Mouse (Mus musculus) midbrain, embryonic 10.5 days (tissue): ENCODE results near the gene Mdfi. TPM values are rescaled to one million over a fixed set of nuclear protein-coding genes. Genes with fewer than 3 reads are reported as not detected.

Experiments used
- DNase-seq: peaks from one replicate; pipeline ENCODE4 v3.0.0-alpha.2; 2017; ENCODE audit warnings: low spot score
- H3K27ac ChIP-seq: fragments of 300-500 bp; sonication (generic); replicated peaks from 2 replicates; pipeline ENCODE4 v1.5.1; 2016; ENCODE audit warnings: mild to moderate bottlenecking
- H3K27me3 ChIP-seq: fragments of 300-500 bp; sonication (generic); 2 replicates; pipeline ENCODE4 v1.6.1; 2016; ENCODE audit warnings: low read depth, mild to moderate bottlenecking; ENCODE audit not compliant: poor library complexity, severe bottlenecking
- H3K36me3 ChIP-seq: fragments of 300-500 bp; sonication (generic); 2 replicates; pipeline ENCODE4 v1.6.1; 2016; ENCODE audit warnings: mild to moderate bottlenecking, moderate library complexity
- H3K4me1 ChIP-seq: fragments of 300-500 bp; sonication (generic); 2 replicates; pipeline ENCODE4 v1.6.1; 2016
- H3K4me3 ChIP-seq: fragments of 300-500 bp; sonication (generic); 2 replicates; pipeline ENCODE4 v1.5.1; 2016; ENCODE audit warnings: mild to moderate bottlenecking, moderate library complexity
- H3K9me3 ChIP-seq: fragments of 300-500 bp; sonication (generic); replicated peaks from 2 replicates; pipeline ENCODE4 v1.6.1; 2016; ENCODE audit warnings: mild to moderate bottlenecking
- WGBS: fragments of 180-500 bp; shearing (Covaris S2); methylation state at CpG from one replicate; pipeline ENCODE4 v1.1.7; 2016; 5-methylcytosine and 5-hydroxymethylcytosine counted together
- polyA plus RNA-seq: library from polyadenylated mRNA; unstranded; fragments of >200 nt; fragmentation: Nextera tagmentation; extraction: Ambion mirVana; gene quantifications from 2 replicates; pipeline ENCODE4 v1.2.1, GENCODE M21; 2016

Mdfi gene
- polyA plus RNA-seq, 1 experiment from 2014 or later: 12.9 TPM

DNA sequence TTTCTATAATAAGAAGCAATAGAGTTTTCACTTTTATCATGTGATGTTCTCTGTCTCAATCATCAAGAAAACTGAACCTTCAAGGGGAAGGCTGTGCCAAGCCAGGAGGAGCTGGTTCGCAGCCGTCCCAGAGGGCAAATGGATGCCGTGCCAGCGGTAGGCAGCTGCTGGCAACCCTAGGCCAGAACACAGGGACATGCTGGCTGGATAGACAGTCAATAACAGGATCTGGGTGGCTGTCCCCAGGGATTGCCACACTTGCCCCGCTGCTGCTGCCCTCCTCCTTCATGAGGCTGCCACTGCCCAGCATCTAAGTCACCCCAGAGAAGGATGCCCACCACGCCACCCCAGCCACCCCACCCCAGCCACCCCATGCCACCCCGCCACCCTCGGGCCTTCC, 7.0 kb upstream of the Mdfi start:
- H3K4me1 ChIP-seq: peaks cover 5% of the 10 kb centered on the region; the same call in 1 of the 2 replicates
- peaks cover 5% of the 10 kb centered on the region for H3K27me3 ChIP-seq
- no peak overlapping the region for H3K27ac ChIP-seq
- no peaks in the 10 kb centered on the region for H3K36me3 ChIP-seq
- 87% methylated on average over 8 of the region's 8 CpGs for WGBS
- DNase-seq: no peak
- peaks cover 7% of the 10 kb centered on the region; the same call in 1 of the 2 replicates for H3K9me3 ChIP-seq
- H3K4me3 ChIP-seq: no peak overlapping the region

DNA sequence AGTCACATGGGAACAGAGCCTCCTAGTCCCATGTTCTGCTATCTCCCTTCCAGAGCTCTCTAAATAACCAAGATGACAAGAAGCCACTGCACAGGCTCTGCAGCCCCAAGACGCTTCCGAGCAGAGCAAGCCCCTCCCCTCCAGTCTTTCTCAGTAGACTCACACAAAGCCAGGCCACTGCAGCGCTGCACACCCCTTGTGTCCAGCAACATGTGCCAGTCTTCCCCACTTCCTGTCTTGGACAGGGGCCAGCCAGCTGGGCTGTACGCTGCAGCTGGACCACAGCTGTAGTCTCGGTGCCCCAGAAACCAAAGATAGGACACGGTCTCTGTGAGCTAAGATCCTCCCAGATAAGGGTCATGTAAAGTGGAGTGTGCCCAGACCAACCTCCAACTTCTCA, 3.3 kb upstream of the Mdfi start:
- H3K4me1 ChIP-seq: peaks cover 24% of the 10 kb centered on the region
- no peaks in the 10 kb centered on the region for H3K9me3 ChIP-seq
- no peaks in the 10 kb centered on the region for H3K36me3 ChIP-seq
- 68% methylated on average over 6 of the region's 6 CpGs for WGBS
- no peak overlapping the region for H3K4me3 ChIP-seq
- peaks cover 42% of the 10 kb centered on the region for H3K27me3 ChIP-seq
- no peak overlapping the region; the same call in 1 of the 2 replicates for H3K27ac ChIP-seq
- DNase-seq: no peak

DNA sequence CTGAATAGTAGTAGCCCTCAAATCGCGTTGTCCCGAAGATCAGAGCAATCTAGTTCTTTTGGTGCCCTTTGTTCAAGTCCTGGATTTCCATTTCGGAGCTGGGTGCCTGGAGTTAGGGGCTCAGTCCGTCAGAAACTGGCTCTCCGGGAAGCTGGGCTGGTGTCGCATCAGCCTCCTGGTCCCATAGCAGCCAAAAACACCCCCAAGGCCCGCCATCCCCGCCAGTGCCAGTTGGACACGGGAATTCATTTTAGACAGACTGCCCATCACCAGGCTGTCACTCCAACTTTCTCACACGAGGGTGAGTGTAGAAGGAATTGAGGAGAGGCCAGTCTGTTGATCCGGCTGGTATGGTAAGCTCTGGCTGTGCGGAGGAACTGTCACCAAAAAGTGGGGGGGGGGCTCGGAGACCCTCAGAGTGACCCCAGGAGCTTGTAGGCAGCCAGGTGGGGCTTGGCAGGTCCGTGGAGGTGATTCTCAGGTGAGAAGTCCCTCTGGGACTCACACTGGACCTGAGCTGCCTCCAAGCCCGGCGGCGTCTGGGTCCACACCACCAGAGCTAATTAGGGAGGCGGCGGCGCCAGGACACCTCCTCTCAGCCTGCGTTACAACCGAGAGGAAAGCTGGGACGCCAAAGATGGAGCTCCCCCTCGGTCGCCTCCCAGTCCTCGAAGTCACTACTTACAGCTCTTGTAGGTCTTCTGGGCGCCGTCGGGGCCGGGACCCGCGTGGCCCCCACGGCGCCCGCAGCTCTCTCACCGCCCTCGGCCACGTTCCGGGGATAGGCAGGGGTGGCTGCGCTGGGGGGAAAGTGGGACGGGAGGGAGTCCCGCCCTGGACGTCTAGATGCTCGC, 636 bp downstream of the Mdfi start:
- H3K27ac ChIP-seq: peak overlapping the region; percentile 86
- H3K4me3 ChIP-seq: peak overlapping the region; percentile 78
- peak; percentile 60 for DNase-seq
- no peaks in the 10 kb centered on the region for H3K36me3 ChIP-seq
- H3K27me3 ChIP-seq: peaks cover 72% of the 10 kb centered on the region
- no peaks in the 10 kb centered on the region for H3K9me3 ChIP-seq
- WGBS: under 1% methylated on average over 45 of the region's 45 CpGs
- peaks cover 54% of the 10 kb centered on the region for H3K4me1 ChIP-seq

DNA sequence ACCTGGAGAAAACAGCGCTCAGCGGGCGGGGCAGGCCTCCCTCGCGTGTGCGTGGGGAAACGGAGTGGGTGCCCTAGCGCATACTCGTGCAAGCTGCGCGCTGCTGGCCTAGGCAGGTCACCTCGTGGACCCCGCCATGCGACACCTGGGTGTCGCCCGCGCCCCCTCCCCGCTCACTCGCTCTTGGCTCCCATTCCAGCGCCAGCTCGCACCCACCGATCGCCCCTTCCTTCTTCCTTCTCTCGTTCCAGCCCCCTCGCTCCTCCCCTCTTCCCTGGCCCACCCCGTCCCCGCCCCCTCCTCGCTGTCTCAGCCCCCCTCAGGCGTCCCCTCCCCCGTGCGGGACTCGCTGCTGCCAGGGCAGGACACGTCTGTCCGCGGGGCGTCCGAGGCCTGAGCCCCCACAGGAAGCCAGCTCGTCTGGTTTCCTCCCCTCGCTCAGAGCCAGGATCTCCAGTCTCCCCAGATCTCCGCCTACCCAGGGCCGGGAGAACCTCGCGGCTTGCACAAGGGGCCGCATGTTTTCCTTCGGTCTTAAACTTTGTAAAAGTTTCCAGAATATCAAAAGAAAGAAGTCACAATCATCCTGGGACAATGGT, 1.4 kb downstream of the Mdfi start:
- WGBS: 2% methylated on average over 45 of the region's 45 CpGs
- peak; percentile 77 for DNase-seq
- peak overlapping the region; percentile 86 for H3K27ac ChIP-seq
- H3K36me3 ChIP-seq: no peaks in the 10 kb centered on the region; the same call in 1 of the 2 replicates
- peaks cover 72% of the 10 kb centered on the region for H3K27me3 ChIP-seq
- peak overlapping the region; percentile 78 for H3K4me3 ChIP-seq
- peaks cover 57% of the 10 kb centered on the region for H3K4me1 ChIP-seq
- H3K9me3 ChIP-seq: no peaks in the 10 kb centered on the region

DNA sequence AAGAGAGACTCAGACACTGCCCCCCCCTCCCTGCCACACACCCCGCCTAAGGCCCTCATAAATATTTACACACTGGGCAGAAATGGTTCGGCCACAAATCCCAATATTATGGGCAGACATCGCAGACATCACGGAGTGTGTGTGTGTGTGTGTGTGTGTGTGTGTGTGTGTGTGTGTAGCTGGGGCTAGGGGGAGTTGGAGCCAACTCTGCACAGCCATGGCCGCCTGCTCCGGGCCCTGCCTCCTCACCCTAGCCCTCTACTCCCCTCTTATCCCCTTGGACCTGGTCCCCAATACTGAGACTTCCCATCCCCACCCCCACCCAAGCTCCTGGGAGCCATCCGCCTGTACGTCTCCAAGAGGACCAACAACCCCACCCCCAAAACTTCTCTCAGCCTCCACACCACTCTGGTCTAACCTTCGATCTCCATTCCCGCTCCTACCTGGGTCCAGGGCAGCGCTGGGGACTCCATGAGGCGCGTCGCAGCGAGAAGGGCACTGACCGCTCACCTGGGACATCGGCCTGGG, 1.9 kb downstream of the Mdfi start:
- Histone ChIP-seq H3K27me3 (peaks cover 72% of the 10 kb centered on the region), H3K27ac (peak overlapping the region; percentile 86), H3K4me1 (peaks cover 57% of the 10 kb centered on the region), H3K9me3 (no peaks in the 10 kb centered on the region), H3K36me3 (peaks cover 3% of the 10 kb centered on the region), H3K4me3 (peak overlapping the region; percentile 78)
- 3% methylated on average over 15 of the region's 17 CpGs for WGBS
- DNase-seq: peak; percentile 41

DNA sequence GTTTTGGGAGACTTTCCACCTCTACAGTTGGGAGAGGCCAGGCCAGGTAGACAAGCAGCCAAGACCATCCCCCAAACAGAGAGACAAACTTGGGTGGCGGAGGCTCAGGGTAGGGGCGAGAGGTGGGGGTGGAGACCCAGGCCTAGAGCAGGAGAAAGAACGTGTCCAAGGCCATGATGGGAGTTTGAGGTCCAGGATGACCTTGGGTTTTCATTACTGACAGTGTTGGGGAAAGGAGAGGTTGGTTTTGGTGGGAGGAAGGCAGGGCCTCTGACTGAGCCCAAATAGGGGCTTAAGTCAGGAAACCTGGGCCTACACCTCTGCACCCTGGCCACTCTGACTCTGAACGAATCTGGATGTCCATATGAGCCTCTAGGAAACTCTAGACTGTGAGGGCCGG, 2.7 kb downstream of the Mdfi start:
- DNase-seq: no peak
- Histone ChIP-seq H3K27ac (peak overlapping the region; percentile 86), H3K4me3 (peak overlapping the region; percentile 78), H3K9me3 (peaks cover 5% of the 10 kb centered on the region; the same call in 1 of the 2 replicates), H3K36me3 (peaks cover 11% of the 10 kb centered on the region), H3K4me1 (peaks cover 57% of the 10 kb centered on the region), H3K27me3 (peaks cover 70% of the 10 kb centered on the region)
- 44% methylated on average over 5 of the region's 5 CpGs for WGBS

DNA sequence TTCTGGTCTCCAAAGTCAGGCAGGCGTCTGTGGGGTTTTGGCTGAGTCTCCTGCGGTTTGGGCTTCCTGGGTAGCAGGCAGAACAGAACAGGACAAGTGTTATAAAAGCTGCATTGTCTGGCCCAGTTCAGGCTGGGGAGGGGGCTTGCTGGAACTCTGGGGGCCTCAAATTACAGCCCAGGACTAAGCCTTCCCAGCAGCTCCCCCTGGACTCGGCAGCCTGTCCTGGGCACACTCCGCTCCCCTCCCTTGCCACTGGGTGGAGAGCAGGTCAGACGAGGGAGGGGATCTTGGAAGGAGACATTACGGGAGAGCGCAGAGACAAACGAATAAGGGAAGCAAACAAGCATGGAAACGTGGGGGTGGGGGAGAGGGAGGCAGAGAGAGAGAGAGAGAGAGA, 3.3 kb downstream of the Mdfi start:
- Histone ChIP-seq H3K27ac (peak overlapping the region; percentile 86), H3K4me1 (peaks cover 57% of the 10 kb centered on the region), H3K27me3 (peaks cover 64% of the 10 kb centered on the region), H3K36me3 (peaks cover 12% of the 10 kb centered on the region), H3K9me3 (peaks cover 7% of the 10 kb centered on the region; the same call in 1 of the 2 replicates), H3K4me3 (peak overlapping the region; percentile 78)
- 7% methylated on average over 9 of the region's 9 CpGs for WGBS
- peak; percentile 48 for DNase-seq

DNA sequence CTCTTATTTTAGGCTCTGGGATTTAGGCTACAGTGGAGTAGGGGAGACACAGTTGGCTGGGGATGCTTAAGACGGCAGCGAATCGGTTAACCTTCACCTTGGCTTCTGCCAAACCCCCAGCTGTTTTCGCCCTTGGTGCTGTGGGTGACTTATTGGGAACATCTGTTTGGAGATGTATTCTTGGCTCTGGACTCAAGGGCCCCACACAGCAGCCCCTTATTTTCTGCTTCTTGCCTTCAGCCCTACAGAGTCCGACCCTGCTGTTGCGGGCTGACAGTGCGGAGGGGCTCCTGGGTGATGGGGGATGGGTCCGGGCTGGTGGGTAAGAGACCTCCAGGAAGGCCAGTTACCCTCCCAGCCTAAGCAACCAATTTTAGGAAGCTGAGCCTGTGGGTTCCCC, 13.2 kb downstream of the Mdfi start:
- 70% methylated on average over 8 of the region's 8 CpGs for WGBS
- no peaks in the 10 kb centered on the region for H3K9me3 ChIP-seq
- peaks cover 52% of the 10 kb centered on the region for H3K36me3 ChIP-seq
- no peak overlapping the region for H3K4me3 ChIP-seq
- H3K27ac ChIP-seq: peak overlapping the region; percentile 52; the same call in 1 of the 2 replicates
- DNase-seq: no peak
- peaks cover 31% of the 10 kb centered on the region for H3K4me1 ChIP-seq
- no peaks in the 10 kb centered on the region for H3K27me3 ChIP-seq

DNA sequence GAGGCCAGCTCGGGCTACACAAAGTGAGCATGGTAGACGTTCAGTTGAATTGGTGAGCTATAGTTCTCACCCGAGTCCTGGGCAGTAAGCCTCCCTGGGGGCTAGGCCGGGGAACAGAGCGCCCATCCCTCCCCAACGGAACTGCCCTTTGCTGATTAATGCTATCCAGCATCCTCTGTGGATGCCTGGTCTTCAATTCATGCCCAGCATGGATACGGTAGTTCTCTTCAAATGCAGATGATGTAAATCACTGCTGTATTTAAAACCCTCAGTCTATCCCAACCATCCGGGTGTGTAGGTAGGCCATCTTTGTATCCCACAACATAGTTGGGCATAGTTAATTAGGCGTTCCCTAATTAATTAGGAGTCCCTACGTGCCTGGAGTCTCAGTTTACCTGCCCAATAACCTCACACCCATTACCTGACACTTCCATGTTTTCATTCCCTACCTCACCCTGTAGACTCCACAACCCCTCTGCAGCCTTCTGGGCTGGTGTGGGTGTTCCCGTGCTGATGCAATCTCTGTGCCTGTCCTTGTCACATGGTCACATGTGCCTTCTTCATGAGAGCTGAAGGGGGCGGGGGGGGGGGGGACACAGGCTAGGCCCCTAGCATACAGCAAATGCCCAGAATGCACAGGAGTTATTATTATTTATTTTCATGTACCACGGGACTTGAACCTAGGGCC, 16.3 kb downstream of the Mdfi start:
- no peaks in the 10 kb centered on the region for H3K9me3 ChIP-seq
- H3K36me3 ChIP-seq: peaks cover 61% of the 10 kb centered on the region
- no peak overlapping the region for H3K4me3 ChIP-seq
- peaks cover 55% of the 10 kb centered on the region for H3K4me1 ChIP-seq
- H3K27ac ChIP-seq: no peak overlapping the region
- 84% methylated on average over 13 of the region's 13 CpGs for WGBS
- DNase-seq: no peak
- H3K27me3 ChIP-seq: peaks cover 3% of the 10 kb centered on the region; the same call in 1 of the 2 replicates

DNA sequence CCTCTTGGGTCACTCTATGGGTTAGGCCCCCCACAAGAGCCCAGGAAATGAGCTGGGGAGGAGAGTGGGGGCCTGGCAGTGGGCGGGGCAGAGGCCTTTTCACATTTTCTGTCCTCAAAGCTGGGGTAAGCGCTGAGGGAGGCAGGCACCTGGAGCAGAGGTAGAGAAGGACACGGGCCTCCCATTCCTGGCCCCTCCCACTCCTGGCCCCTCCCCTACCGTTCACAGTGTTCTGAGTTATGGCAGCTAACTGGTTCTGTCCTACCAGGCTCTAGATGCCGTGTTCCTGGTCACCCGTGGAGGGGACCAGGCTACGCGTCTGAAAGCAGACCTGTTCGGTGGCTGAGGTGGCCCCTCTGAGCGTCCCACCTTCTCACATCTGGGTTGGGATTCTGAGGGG, 19.0 kb downstream of the Mdfi start:
- H3K27ac ChIP-seq: peak overlapping the region; percentile 42; the same call in 1 of the 2 replicates
- WGBS: 51% methylated on average over 10 of the region's 10 CpGs

DNA sequence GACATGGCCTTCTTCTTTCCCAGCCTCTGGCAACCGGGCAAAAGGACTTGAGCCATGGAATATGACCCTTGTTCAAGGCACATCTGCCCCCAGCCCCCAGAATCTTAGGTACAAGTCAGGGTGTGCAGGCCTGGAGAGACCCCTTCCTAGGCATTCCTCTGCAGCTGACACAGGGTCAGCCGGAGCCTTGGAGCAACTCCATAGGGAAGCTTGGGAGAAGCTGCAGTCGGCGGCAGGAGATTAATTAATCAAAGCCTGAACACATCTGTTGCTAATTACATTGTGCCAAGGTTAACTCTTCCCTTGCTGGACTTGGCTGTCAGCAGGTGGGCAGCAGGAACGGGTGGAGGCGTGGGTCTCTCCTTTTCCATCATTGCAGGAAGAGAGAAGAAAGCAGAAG, 20.0 kb downstream of the Mdfi start:
- H3K27ac ChIP-seq: peak overlapping the region; percentile 58; the same call in 1 of the 2 replicates
- peaks cover 9% of the 10 kb centered on the region; the same call in 1 of the 2 replicates for H3K27me3 ChIP-seq
- WGBS: 43% methylated on average over 6 of the region's 6 CpGs
- DNase-seq: no peak
- peaks cover 46% of the 10 kb centered on the region for H3K4me1 ChIP-seq
- no peak overlapping the region for H3K4me3 ChIP-seq
- no peaks in the 10 kb centered on the region for H3K9me3 ChIP-seq
- H3K36me3 ChIP-seq: peaks cover 39% of the 10 kb centered on the region

More for the DNA sequence above, 19.0 kb downstream of the Mdfi start:
- Histone ChIP-seq H3K4me1 (peaks cover 49% of the 10 kb centered on the region), H3K27me3 (peaks cover 9% of the 10 kb centered on the region; the same call in 1 of the 2 replicates), H3K36me3 (peaks cover 49% of the 10 kb centered on the region), H3K9me3 (no peaks in the 10 kb centered on the region), H3K4me3 (no peak overlapping the region)
- DNase-seq: no peak

DNA sequence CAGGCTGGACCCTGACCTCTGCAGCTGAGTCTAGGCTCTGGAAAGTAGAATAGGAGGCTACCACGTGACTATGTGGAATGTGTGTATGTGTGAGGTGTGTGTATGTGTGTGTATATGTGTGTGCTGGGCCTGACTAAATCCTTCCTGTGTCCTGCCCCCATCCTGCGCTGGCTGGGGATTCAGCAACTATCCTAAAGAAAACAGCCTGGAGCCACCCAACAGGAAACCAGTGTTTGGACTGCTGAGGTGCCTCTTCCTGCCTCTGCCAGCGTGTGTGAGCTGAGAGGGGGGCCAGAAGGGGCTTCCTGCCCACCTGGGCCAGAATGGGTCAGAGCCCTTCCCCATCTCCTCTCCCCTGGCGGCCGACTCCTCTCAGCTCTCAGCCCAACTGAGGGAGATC, 20.9 kb downstream of the Mdfi start:
- WGBS: 51% methylated on average over 5 of the region's 5 CpGs
- Histone ChIP-seq H3K4me3 (no peak overlapping the region), H3K9me3 (no peaks in the 10 kb centered on the region), H3K27ac (peak overlapping the region; percentile 58), H3K4me1 (peaks cover 46% of the 10 kb centered on the region), H3K27me3 (peaks cover 9% of the 10 kb centered on the region; the same call in 1 of the 2 replicates), H3K36me3 (peaks cover 31% of the 10 kb centered on the region)
- DNase-seq: no peak
